Mouse (Mus musculus) embryo, embryonic 11.5 days (tissue): ENCODE measurements around the gene Gm5726.
"Not testable (repeated sequence)": the region's sequence is repeated elsewhere in the genome, so short reads cannot be mapped to it uniquely, and the experiment has no call there.

Source experiments
- DNase-seq: peaks from one replicate; pipeline ENCODE4 v3.0.0-alpha.2; 2012; ENCODE audit warnings: low read depth, low spot score

The Gm5726 gene

DNA sequence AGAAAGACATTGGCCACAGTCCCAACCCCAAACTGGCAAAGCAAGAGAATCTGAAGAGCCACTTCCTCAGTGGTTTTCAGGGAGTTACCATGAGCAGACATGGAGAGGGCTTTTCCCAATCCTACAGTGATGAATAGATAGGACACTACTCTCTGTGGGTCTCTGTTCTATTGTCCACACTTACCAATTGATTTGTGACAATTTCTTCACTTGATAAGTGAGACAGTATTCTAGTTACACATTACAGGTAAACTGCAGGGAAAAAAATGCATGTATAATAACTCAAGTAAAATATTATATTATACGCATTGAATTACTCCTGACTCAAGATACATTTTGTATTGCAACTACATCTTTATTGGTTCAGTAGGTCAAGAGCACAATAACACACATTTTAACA lies at the start of gene Gm5726:
Gene Gm5726 (minus strand): TSS at position 101 of the 400 bp plus-strand sequence.
- DNase-seq: not testable (repeated sequence)

DNA sequence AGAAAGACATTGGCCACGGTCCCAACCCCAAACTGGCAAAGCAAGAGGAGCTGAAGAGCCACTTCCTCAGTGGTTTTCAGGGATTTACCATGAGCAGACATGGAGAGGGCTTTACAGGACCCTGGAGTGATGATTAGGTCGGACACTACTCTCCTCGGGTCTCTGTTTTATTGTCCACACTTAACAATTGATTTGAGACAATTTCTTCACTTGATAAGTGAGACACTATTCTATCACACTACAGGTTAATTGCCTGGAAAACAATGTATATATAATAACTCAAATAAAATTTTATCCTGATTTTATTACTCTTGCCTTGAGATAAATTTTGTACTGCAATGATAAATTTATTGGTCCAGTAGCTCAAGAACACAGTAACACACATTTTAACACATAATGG lies 30.6 kb upstream of the Gm5726 start, which contains the start of gene Gm4141:
Gene Gm4141 (minus strand): TSS at position 101 of the 400 bp plus-strand sequence.
- not testable (repeated sequence) for DNase-seq

- DNase-seq: not testable (repeated sequence)
Observed at GRCm38 (mm10) chr7:20533537-20533936, 12.0 kb downstream of the Gm5726 start, which contains the start of gene Vmn1r104. TSS of gene Vmn1r104 (plus strand) at chr7:20533837.

DNA sequence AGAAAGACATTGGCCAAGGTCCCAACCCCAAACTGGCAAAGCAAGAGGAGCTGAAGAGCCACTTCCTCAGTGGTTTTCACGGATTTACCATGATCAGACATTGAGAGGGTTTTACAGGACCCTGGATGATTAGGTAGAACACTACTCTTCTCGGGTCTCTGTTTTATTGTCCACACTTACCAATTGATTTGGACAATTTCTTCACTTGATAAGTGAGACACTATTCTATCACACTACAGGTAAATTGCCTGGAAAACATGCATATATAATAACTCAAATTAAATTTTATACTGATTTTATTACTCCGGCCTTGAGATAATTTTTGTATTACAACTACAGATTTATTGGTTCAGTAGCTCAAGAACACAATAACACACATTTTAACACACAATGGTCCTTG lies 35.1 kb downstream of the Gm5726 start, which contains the start of gene Vmn1r103:
Gene Vmn1r103 (minus strand): TSS at position 101 of the 400 bp plus-strand sequence.
- DNase-seq: not testable (repeated sequence)
